ENCODE assay signal across 20 mouse cellular contexts in the genomic region with DNA sequence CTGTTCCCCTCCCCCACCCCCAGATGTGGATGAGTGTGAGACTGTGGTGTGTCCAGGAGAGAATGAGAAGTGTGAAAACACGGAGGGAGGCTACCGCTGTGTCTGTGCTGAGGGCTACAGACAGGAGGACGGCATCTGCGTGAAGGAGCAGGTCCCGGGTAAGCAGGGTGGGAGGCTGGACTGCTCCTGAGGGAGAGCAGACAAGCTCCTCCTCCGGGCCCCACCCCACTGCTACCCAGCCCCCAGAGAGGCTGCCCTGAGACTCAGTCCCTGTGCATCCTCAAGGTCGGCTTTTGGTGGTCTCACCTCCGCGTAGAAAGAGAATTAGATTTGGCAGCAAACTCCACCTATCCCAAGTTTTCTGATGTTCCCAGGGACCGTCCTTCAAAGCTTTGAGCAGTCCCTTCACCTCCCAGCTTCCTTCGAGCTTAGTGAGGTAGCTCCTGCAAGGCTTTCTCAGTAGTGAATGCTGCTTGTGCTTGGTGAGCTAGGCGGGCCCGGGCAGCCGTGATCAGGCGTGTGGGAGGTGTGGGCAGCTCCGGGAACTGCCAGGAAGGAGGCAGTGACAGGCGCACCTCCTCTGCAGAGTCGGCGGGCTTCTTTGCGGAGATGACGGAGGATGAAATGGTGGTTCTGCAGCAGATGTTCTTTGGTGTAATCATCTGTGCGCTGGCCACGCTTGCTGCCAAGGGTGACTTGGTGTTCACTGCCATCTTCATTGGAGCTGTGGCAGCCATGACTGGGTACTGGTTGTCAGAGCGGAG. TPM values are rescaled to one million over a fixed set of nuclear protein-coding genes. Genes with fewer than 3 reads are reported as not detected.
DNase-seq lines count a peak whose midpoint lies in the region; ATAC-seq and TF ChIP-seq lines count a peak whose summit lies in the region.
"Had no signal": no experiment of that assay in that cellular context is flagged by ENCODE, and none has a peak within 500 bp of the region (broad histone marks: within the 10 kb centered on the region; RNA-seq: fewer than 3 reads in every experiment).

No protein-coding gene starts in this region.

- peak overlapping the region; percentile 84 for H3K27ac ChIP-seq in layer of hippocampus, adult 2 months
- H3K27ac ChIP-seq in kidney, embryonic 15.5 days = no peak overlapping the region
- H3K27ac ChIP-seq in hindbrain, embryonic 11.5 days (ENCODE audit: low read depth, low read length) = no peak overlapping the region
- H3K27ac ChIP-seq: forebrain, embryonic 13.5 days had no signal

- no peak overlapping the region for H3K9ac ChIP-seq in kidney, embryonic 15.5 days
- no peak overlapping the region for H3K9ac ChIP-seq in hindbrain, embryonic 11.5 days (ENCODE audit: low read depth, low read length)
- H3K9ac ChIP-seq: forebrain, embryonic 13.5 days; heart, embryonic 12.5 days had no signal

- no peak overlapping the region for H3K4me2 ChIP-seq in kidney, embryonic 15.5 days
- no peak overlapping the region for H3K4me2 ChIP-seq in hindbrain, embryonic 11.5 days (replicated peaks; ENCODE audit: low read depth, low read length)
- H3K4me2 ChIP-seq: forebrain, embryonic 13.5 days; heart, embryonic 12.5 days had no signal

- no peak for TF ChIP-seq CTCF in layer of hippocampus, adult 2 months (conservative IDR thresholded peaks at IDR 0.05)

- peaks cover 21% of the 10 kb centered on the region for H3K4me1 ChIP-seq in kidney, embryonic 15.5 days
- 0 out of 2 replicates have a peak, but pooled peaks cover 2% of the 10 kb centered on the region for H3K4me1 ChIP-seq in hindbrain, embryonic 11.5 days (replicated peaks; ENCODE audit: control insufficient read depth, insufficient read depth, low read length)

- no peak for ATAC-seq in kidney, embryonic 15.5 days (replicated peaks; ENCODE audit: low FRiP score)
- no peak for ATAC-seq in hindbrain, embryonic 11.5 days (ENCODE audit: low FRiP score)
- ATAC-seq: forebrain, embryonic 13.5 days; midbrain, embryonic 16.5 days had no signal

- no peak overlapping the region for H3K4me3 ChIP-seq in layer of hippocampus, adult 2 months
- no peak overlapping the region for H3K4me3 ChIP-seq in kidney, embryonic 15.5 days (replicated peaks)
- no peak overlapping the region for H3K4me3 ChIP-seq in hindbrain, embryonic 11.5 days (ENCODE audit: low read depth, low read length)
- H3K4me3 ChIP-seq: forebrain, embryonic 13.5 days; heart, embryonic 12.5 days had no signal

- H3K27me3 ChIP-seq in kidney, embryonic 15.5 days = peaks cover 25% of the 10 kb centered on the region
- peaks cover 6% of the 10 kb centered on the region for H3K27me3 ChIP-seq in hindbrain, embryonic 11.5 days (ENCODE audit: control insufficient read depth, insufficient read depth, low read length)

- no peaks in the 10 kb centered on the region for H3K9me3 ChIP-seq in kidney, embryonic 15.5 days (replicated peaks)
- H3K9me3 ChIP-seq in hindbrain, embryonic 11.5 days (ENCODE audit: control insufficient read depth, low read length) = no peaks in the 10 kb centered on the region
- H3K9me3 ChIP-seq: forebrain, embryonic 13.5 days; heart, embryonic 12.5 days had no signal

- DNase-seq in layer of hippocampus, adult 2 months (ENCODE audit: low spot score in 2 of 2) = peak; percentile 49 to 67
- no peak for DNase-seq in layer of hippocampus, postnatal 10 days (ENCODE audit: low spot score in 2 of 2)
- DNase-seq in R1 (ENCODE audit: low read depth, low spot score) = peak; percentile 62
- DNase-seq in left cerebral cortex, postnatal 14 days (ENCODE audit: low spot score in 2 of 2) = peak; percentile 51 to 59
- peak; percentile 65 to 73 for DNase-seq in right cerebral cortex, postnatal 36 days (ENCODE audit: low spot score in 2 of 2)
- no peak for DNase-seq in hindbrain, embryonic 11.5 days (ENCODE audit: low spot score)
- DNase-seq: adrenal gland, adult 2 months; heart, postnatal 4 days; kidney, adult 8-10 months; lung, adult 18-20 months; thymus, adult 18-20 months had no signal

- H3K36me3 ChIP-seq in kidney, embryonic 15.5 days = peaks cover 55% of the 10 kb centered on the region
- H3K36me3 ChIP-seq in hindbrain, embryonic 11.5 days (ENCODE audit: control insufficient read depth, insufficient read depth, low read length) = peaks cover 3% of the 10 kb centered on the region; the same call in 1 of the 2 replicates

- WGBS in kidney, embryonic 15.5 days = 73% methylated on average over 24 of the region's 24 CpGs
- WGBS in hindbrain, embryonic 11.5 days = 78% methylated on average over 24 of the region's 24 CpGs

- intact Hi-C loops in left cerebral cortex, postnatal 14 days (cut with DNase I) = no loop called here

RNA-seq across cellular contexts. Expression of a gene that starts 9.2 kb away (rescaled TPM):
- total RNA-seq in layer of hippocampus, adult 2 months (2021) = 100 to 1,000 TPM; 105 to 120 TPM
- total RNA-seq in layer of hippocampus, postnatal 10 days (2021) = 10 to 100 TPM; 80.0 to 92.3 TPM
- total RNA-seq in left cerebral cortex, postnatal 14 days (2021) = 100 to 1,000 TPM; 107 to 111 TPM
- polyA plus RNA-seq in kidney, embryonic 15.5 days (2015; fragmentation: Nextera tagmentation; extraction: Ambion mirVana) = 35.7 and 37.2 TPM in 2 replicates
- polyA plus RNA-seq in hindbrain, embryonic 11.5 days (2014; fragmentation: Nextera tagmentation; extraction: Ambion mirVana) = 29.6 and 32.6 TPM in 2 replicates

RNA-seq across cellular contexts. Expression of a gene that starts 9.4 kb away (rescaled TPM):
- total RNA-seq in layer of hippocampus, adult 2 months (2021) = 10 to 100 TPM; 53.9 to 59.1 TPM
- total RNA-seq in layer of hippocampus, postnatal 10 days (2021) = 10 to 100 TPM; 36.7 to 39.7 TPM
- 10 to 100 TPM; 48.0 to 48.6 TPM for total RNA-seq in left cerebral cortex, postnatal 14 days (2021)
- polyA plus RNA-seq in kidney, embryonic 15.5 days (2015; fragmentation: Nextera tagmentation; extraction: Ambion mirVana) = 0.87 and 1.1 TPM in 2 replicates
- 0.73 and 0.77 TPM in 2 replicates for polyA plus RNA-seq in hindbrain, embryonic 11.5 days (2014; fragmentation: Nextera tagmentation; extraction: Ambion mirVana)
- total RNA-seq: heart, postnatal 4 days; megakaryocyte-erythroid progenitor cell, adult 5-6 weeks had no signal
- polyA plus RNA-seq: gonadal fat pad, adult 2 months; liver, adult 2 months had no signal

RNA-seq across cellular contexts. Expression of a gene that starts 21.1 kb away (rescaled TPM):
- 1 to 10 TPM; 4.7 to 6.3 TPM for total RNA-seq in layer of hippocampus, adult 2 months (2021)
- 1 to 10 TPM; 4.8 to 5.6 TPM for total RNA-seq in layer of hippocampus, postnatal 10 days (2021)
- total RNA-seq in left cerebral cortex, postnatal 14 days (2021) = 1 to 10 TPM; 3.9 to 5.4 TPM
- polyA plus RNA-seq in kidney, embryonic 15.5 days (2015; fragmentation: Nextera tagmentation; extraction: Ambion mirVana) = 18.5 and 19.6 TPM in 2 replicates
- polyA plus RNA-seq in hindbrain, embryonic 11.5 days (2014; fragmentation: Nextera tagmentation; extraction: Ambion mirVana) = 2.7 and 3.2 TPM in 2 replicates
- total RNA-seq: megakaryocyte-erythroid progenitor cell, adult 5-6 weeks had no signal

RNA-seq across cellular contexts. Expression of a gene that starts 34.0 kb away (rescaled TPM):
- under 1 TPM; 0.22 to 0.46 TPM for total RNA-seq in layer of hippocampus, adult 2 months (2021)
- under 1 TPM; 0.55 to 0.60 TPM for total RNA-seq in layer of hippocampus, postnatal 10 days (2021)
- total RNA-seq in left cerebral cortex, postnatal 14 days (2021) = under 1 TPM; 0.53 to 0.55 TPM
- 6.1 and 7.8 TPM in 2 replicates for polyA plus RNA-seq in kidney, embryonic 15.5 days (2015; fragmentation: Nextera tagmentation; extraction: Ambion mirVana)
- 0.77 and 0.88 TPM in 2 replicates for polyA plus RNA-seq in hindbrain, embryonic 11.5 days (2014; fragmentation: Nextera tagmentation; extraction: Ambion mirVana)
- total RNA-seq: megakaryocyte-erythroid progenitor cell, adult 5-6 weeks; MEL had no signal
- polyA plus RNA-seq: C2C12 had no signal

RNA-seq across cellular contexts. Expression of a gene that starts 39.2 kb away (rescaled TPM):
- total RNA-seq in layer of hippocampus, adult 2 months (2021) = 10 to 100 TPM; 73.4 to 76.3 TPM
- total RNA-seq in layer of hippocampus, postnatal 10 days (2021) = 10 to 100 TPM; 75.6 to 77.6 TPM
- total RNA-seq in left cerebral cortex, postnatal 14 days (2021) = 10 to 100 TPM; 85.3 to 86.4 TPM
- 108 and 111 TPM in 2 replicates for polyA plus RNA-seq in kidney, embryonic 15.5 days (2015; fragmentation: Nextera tagmentation; extraction: Ambion mirVana)
- polyA plus RNA-seq in hindbrain, embryonic 11.5 days (2014; fragmentation: Nextera tagmentation; extraction: Ambion mirVana) = 90.5 and 90.7 TPM in 2 replicates

Comparison
In these comparisons a context has a peak if more than half of its experiments do, and no peak if none do; other contexts are left out.
1. DNase-seq: peak in layer of hippocampus, adult 2 months (2 of 2), R1 (single experiment), left cerebral cortex, postnatal 14 days (2 of 2) and right cerebral cortex, postnatal 36 days (2 of 2); none in layer of hippocampus, postnatal 10 days (0 of 2) and hindbrain, embryonic 11.5 days (single experiment).